In the genomic region with DNA sequence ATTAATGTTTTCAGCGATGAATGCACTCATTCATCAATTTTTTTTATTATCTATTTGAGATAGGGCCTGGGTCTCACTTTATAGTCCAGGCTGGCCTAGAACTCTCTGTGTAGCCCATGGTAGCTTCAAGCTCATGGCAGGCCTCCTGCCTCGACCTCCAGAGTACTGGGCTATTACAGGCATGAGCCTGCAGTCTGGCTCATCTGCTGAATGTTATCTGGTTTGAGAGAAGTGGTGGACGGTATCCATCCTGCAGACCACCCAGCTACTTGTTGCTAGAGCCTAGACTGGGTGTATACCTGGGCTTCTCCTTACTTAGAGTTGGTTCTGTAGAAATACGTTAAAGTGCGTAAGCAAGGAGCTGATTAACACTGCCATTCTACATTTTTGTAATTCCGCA, we compare ENCODE assay signal across 30 mouse cellular contexts. TPM values are rescaled to one million over a fixed set of nuclear protein-coding genes. Genes with fewer than 3 reads are reported as not detected.
A peak's percentile ranks its signal among the peaks of the same experiment; 100 is the strongest.
DNase-seq lines count a peak whose midpoint lies in the region; ATAC-seq and TF ChIP-seq lines count a peak whose summit lies in the region.
"Had no signal": no experiment of that assay in that cellular context is flagged by ENCODE, and none has a peak within 500 bp of the region (broad histone marks: within the 10 kb centered on the region; RNA-seq: fewer than 3 reads in every experiment).

No protein-coding gene starts in this region.

- TF ChIP-seq EP300 in heart, adult 2 months (IDR thresholded peaks at IDR 0.05; ENCODE audit: insufficient read depth, low read depth, low read length) = no peak

- no peak overlapping the region for H3K9ac ChIP-seq in heart, adult 2 months (ENCODE audit: low read depth, low read length)
- H3K9ac ChIP-seq in stomach, embryonic 15.5 days = no peak overlapping the region
- H3K9ac ChIP-seq: embryonic facial prominence, embryonic 13.5 days; forebrain, embryonic 12.5 days; forebrain, embryonic 15.5 days; heart, embryonic 12.5 days; heart, embryonic 15.5 days; hindbrain, embryonic 14.5 days had no signal

- H3K36me3 ChIP-seq in heart, embryonic 10.5 days = peaks cover 31% of the 10 kb centered on the region
- H3K36me3 ChIP-seq in heart, adult 2 months (ENCODE audit: control insufficient read depth, insufficient read depth, low read length) = no peaks in the 10 kb centered on the region
- H3K36me3 ChIP-seq in stomach, embryonic 15.5 days = peaks cover 6% of the 10 kb centered on the region; the same call in 1 of the 2 replicates

- TF ChIP-seq CTCF in heart, adult 2 months (IDR thresholded peaks at IDR 0.05) = no peak

- ATAC-seq in stomach, embryonic 15.5 days (ENCODE audit: insufficient read depth, low FRiP score, low read depth) = no peak
- ATAC-seq: forebrain, embryonic 15.5 days; hindbrain, postnatal 0 days; inflammation-experienced regulatory T-cells, adult 6 months; Patski had no signal

- intact Hi-C loops in heart, adult 2 months (cut with DNase I) = no loop called here

- no peaks in the 10 kb centered on the region for H3K27me3 ChIP-seq in heart, embryonic 10.5 days (ENCODE audit: insufficient read depth, poor library complexity, severe bottlenecking)
- no peaks in the 10 kb centered on the region for H3K27me3 ChIP-seq in heart, adult 2 months (ENCODE audit: control insufficient read depth, insufficient read depth, low read length)
- no peaks in the 10 kb centered on the region for H3K27me3 ChIP-seq in stomach, embryonic 15.5 days (replicated peaks)
- H3K27me3 ChIP-seq: CH12.LX; embryonic facial prominence, embryonic 13.5 days; forebrain, embryonic 12.5 days; forebrain, embryonic 15.5 days; heart, embryonic 12.5 days; heart, embryonic 15.5 days; Patski had no signal

- H3K4me3 ChIP-seq in heart, embryonic 10.5 days = no peak overlapping the region
- H3K4me3 ChIP-seq in heart, adult 2 months = no peak overlapping the region
- no peak overlapping the region for H3K4me3 ChIP-seq in stomach, embryonic 15.5 days (replicated peaks)
- H3K4me3 ChIP-seq: embryonic facial prominence, embryonic 10.5 days; embryonic facial prominence, embryonic 13.5 days; erythroblast, embryonic 14.5 days; forebrain, embryonic 12.5 days; forebrain, embryonic 15.5 days; heart, embryonic 12.5 days; heart, embryonic 15.5 days had no signal

- peak; percentile 64 for DNase-seq in heart, embryonic 10.5 days (ENCODE audit: low spot score)
- no peak for DNase-seq in heart, adult 2 months
- peak; percentile 29 for DNase-seq in testis, postnatal 10 days (ENCODE audit: low spot score)
- no peak for DNase-seq in testis, postnatal 14 days (ENCODE audit: low spot score)
- DNase-seq in cerebellum, postnatal 10 days = no peak
- DNase-seq: adrenal gland, postnatal 10 days; adrenal gland, postnatal 36 days; B cell, adult 2 months; cerebellum, adult 11 months; cerebellum, adult 2 months; cerebellum, adult 9-11 months; cerebellum, postnatal 36 days; embryo, embryonic 11 days; gastrocnemius, postnatal 25 days; heart, postnatal 10 days; heart, postnatal 4 days had no signal

- H3K4me2 ChIP-seq in stomach, embryonic 15.5 days = no peak overlapping the region
- H3K4me2 ChIP-seq: embryonic facial prominence, embryonic 13.5 days; forebrain, embryonic 12.5 days; forebrain, embryonic 15.5 days; heart, embryonic 12.5 days; heart, embryonic 15.5 days; hindbrain, embryonic 14.5 days had no signal

- TF ChIP-seq POLR2A in heart, adult 2 months (IDR thresholded peaks at IDR 0.05; ENCODE audit: insufficient read depth, low read depth, low read length) = no peak

- no peaks in the 10 kb centered on the region for H3K79me2 ChIP-seq in heart, adult 2 months (replicated peaks; ENCODE audit: control insufficient read depth, insufficient read depth, low read length)

- H3K27ac ChIP-seq in heart, embryonic 10.5 days = no peak overlapping the region
- H3K27ac ChIP-seq in heart, adult 2 months = no peak overlapping the region
- H3K27ac ChIP-seq in stomach, embryonic 15.5 days = 0 out of 2 replicates have a peak overlapping the region, but pooled peaks have one; percentile 9
- H3K27ac ChIP-seq: embryonic facial prominence, embryonic 10.5 days; embryonic facial prominence, embryonic 13.5 days; forebrain, embryonic 12.5 days; forebrain, embryonic 15.5 days; heart, embryonic 15.5 days; hindbrain, embryonic 14.5 days; hindbrain, postnatal 0 days had no signal

- H3K9me3 ChIP-seq in heart, embryonic 10.5 days = no peaks in the 10 kb centered on the region
- no peaks in the 10 kb centered on the region for H3K9me3 ChIP-seq in stomach, embryonic 15.5 days
- H3K9me3 ChIP-seq: embryonic facial prominence, embryonic 10.5 days; embryonic facial prominence, embryonic 13.5 days; forebrain, embryonic 12.5 days; forebrain, embryonic 15.5 days; G1E; heart, embryonic 12.5 days; heart, embryonic 15.5 days had no signal

- 78% methylated on average over 6 of the region's 6 CpGs for WGBS in heart, embryonic 10.5 days
- 90% methylated on average over 6 of the region's 6 CpGs for WGBS in heart, adult 2 months
- WGBS in stomach, embryonic 15.5 days = 90% methylated on average over 6 of the region's 6 CpGs

- H3K4me1 ChIP-seq in heart, embryonic 10.5 days = no peaks in the 10 kb centered on the region
- no peaks in the 10 kb centered on the region for H3K4me1 ChIP-seq in heart, adult 2 months (ENCODE audit: control insufficient read depth, insufficient read depth, low read length)
- H3K4me1 ChIP-seq in stomach, embryonic 15.5 days = no peaks in the 10 kb centered on the region
- H3K4me1 ChIP-seq: embryonic facial prominence, embryonic 10.5 days; forebrain, embryonic 12.5 days; forebrain, embryonic 15.5 days; heart, embryonic 12.5 days; heart, embryonic 15.5 days had no signal

RNA-seq across cellular contexts. Expression of a gene that starts 22.5 kb away (rescaled TPM):
- polyA plus RNA-seq in heart, embryonic 10.5 days (2016; fragmentation: Nextera tagmentation; extraction: Ambion mirVana) = 16.3 and 21.1 TPM in 2 replicates
- total RNA-seq in heart, adult 2 months (2021) = 1 to 10 TPM; 3.0 to 6.6 TPM
- 3.1 and 4.2 TPM in 2 replicates for polyA plus RNA-seq in heart, adult 2 months (2012; rRNA removed)
- 21.4 and 21.8 TPM in 2 replicates for polyA plus RNA-seq in stomach, embryonic 15.5 days (2015; fragmentation: Nextera tagmentation; extraction: Ambion mirVana)
- polyA plus RNA-seq: erythroblast, embryonic 14.5 days had no signal

RNA-seq across cellular contexts. Expression of a gene that starts 23.7 kb away (rescaled TPM):
- polyA plus RNA-seq in heart, embryonic 10.5 days (2016; fragmentation: Nextera tagmentation; extraction: Ambion mirVana) = 7.9 and 9.2 TPM in 2 replicates
- total RNA-seq in heart, adult 2 months (2021) = 10 to 100 TPM in 1 of 2 experiments, 1 to 10 TPM in 1; 8.9 to 10.5 TPM
- polyA plus RNA-seq in heart, adult 2 months (2012; rRNA removed) = 5.0 and 8.6 TPM in 2 replicates
- polyA plus RNA-seq in stomach, embryonic 15.5 days (2015; fragmentation: Nextera tagmentation; extraction: Ambion mirVana) = 12.8 and 12.9 TPM in 2 replicates

RNA-seq across cellular contexts. Expression of a gene that starts 39.0 kb away (rescaled TPM):
- 167 and 249 TPM in 2 replicates for polyA plus RNA-seq in heart, embryonic 10.5 days (2016; fragmentation: Nextera tagmentation; extraction: Ambion mirVana)
- total RNA-seq in heart, adult 2 months (2021) = 10 to 100 TPM; 32.1 to 32.6 TPM
- 7.4 and 8.9 TPM in 2 replicates for polyA plus RNA-seq in heart, adult 2 months (2012; rRNA removed)
- polyA plus RNA-seq in stomach, embryonic 15.5 days (2015; fragmentation: Nextera tagmentation; extraction: Ambion mirVana) = 271 and 291 TPM in 2 replicates

RNA-seq across cellular contexts. Expression of a gene that starts 52.4 kb away (rescaled TPM):
- 2.9 and 4.3 TPM in 2 replicates for polyA plus RNA-seq in heart, embryonic 10.5 days (2016; fragmentation: Nextera tagmentation; extraction: Ambion mirVana)
- total RNA-seq in heart, adult 2 months (2021) = 1 to 10 TPM; 6.6 to 6.8 TPM
- polyA plus RNA-seq in heart, adult 2 months (2012; rRNA removed) = 6.1 and 8.6 TPM in 2 replicates
- polyA plus RNA-seq in stomach, embryonic 15.5 days (2015; fragmentation: Nextera tagmentation; extraction: Ambion mirVana) = 3.1 and 3.9 TPM in 2 replicates
- total RNA-seq: CH12.LX had no signal
- polyA plus RNA-seq: erythroblast, embryonic 14.5 days; G1E had no signal

RNA-seq across cellular contexts. Expression of a gene that starts 55.5 kb away (rescaled TPM):
- polyA plus RNA-seq in heart, embryonic 10.5 days (2016; fragmentation: Nextera tagmentation; extraction: Ambion mirVana) = 0.98 and 1.6 TPM in 2 replicates
- total RNA-seq in heart, adult 2 months (2021) = 10 to 100 TPM; 18.1 to 31.0 TPM
- 8.0 and 12.2 TPM in 2 replicates for polyA plus RNA-seq in heart, adult 2 months (2012; rRNA removed)
- 1.7 and 2.0 TPM in 2 replicates for polyA plus RNA-seq in stomach, embryonic 15.5 days (2015; fragmentation: Nextera tagmentation; extraction: Ambion mirVana)
- total RNA-seq: CH12.LX had no signal
- polyA plus RNA-seq: erythroblast, embryonic 14.5 days had no signal

Comparison
In these comparisons a context has a peak if more than half of its experiments do, and no peak if none do; other contexts are left out.
1. DNase-seq: peak in heart, embryonic 10.5 days (single experiment) and testis, postnatal 10 days (single experiment); none in heart, adult 2 months (0 of 2), testis, postnatal 14 days (single experiment) and cerebellum, postnatal 10 days (0 of 2).
2. RNA of a gene that starts 39.0 kb away (polyA plus RNA-seq): 271 to 291 TPM in stomach, embryonic 15.5 days and 167 to 249 TPM in heart, embryonic 10.5 days; 7.4 to 8.9 TPM in heart, adult 2 months; every median in the first group is over 10 times any median in the second.